Mouse (Mus musculus) intestine, postnatal 0 days (tissue): ENCODE results near the gene Lamtor2. TPM values are rescaled to one million over a fixed set of nuclear protein-coding genes. Genes with fewer than 3 reads are reported as not detected.

Experiments used
- ATAC-seq: fragments of 200-750 bp; cut with Nextera tagmentation; 2 replicates; pipeline ENCODE4 v1.8.0; 2017; ENCODE audit warnings: mild to moderate bottlenecking, moderate TSS enrichment, moderate library complexity
- H3K27ac ChIP-seq: fragments of 300-500 bp; sonication (generic); 2 replicates; pipeline ENCODE4 v1.5.1; 2014; ENCODE audit warnings: mild to moderate bottlenecking, low read depth, low read length, moderate library complexity
- H3K27me3 ChIP-seq: fragments of 300-500 bp; sonication (generic); replicated peaks from 2 replicates; pipeline ENCODE4 v1.6.1; 2014; ENCODE audit warnings: low read length, mixed read lengths; ENCODE audit not compliant: control insufficient read depth, insufficient read depth
- H3K36me3 ChIP-seq: fragments of 300-500 bp; sonication (generic); 2 replicates; pipeline ENCODE4 v1.6.1; 2014; ENCODE audit warnings: mild to moderate bottlenecking, moderate library complexity; ENCODE audit not compliant: control insufficient read depth, insufficient read depth
- H3K4me1 ChIP-seq: fragments of 300-500 bp; sonication (generic); replicated peaks from 2 replicates; pipeline ENCODE4 v1.6.1; 2014; ENCODE audit warnings: antibody characterized with exemption, low read length, mixed read lengths; ENCODE audit not compliant: control insufficient read depth, insufficient read depth
- H3K4me2 ChIP-seq: fragments of 300-500 bp; sonication (generic); replicated peaks from 2 replicates; pipeline ENCODE4 v1.6.1; 2014; ENCODE audit warnings: low read depth, mild to moderate bottlenecking, moderate library complexity
- H3K4me3 ChIP-seq: fragments of 300-500 bp; sonication (generic); 2 replicates; pipeline ENCODE4 v1.5.1; 2014; ENCODE audit warnings: low read depth, low read length
- H3K9ac ChIP-seq: fragments of 300-500 bp; sonication (generic); 2 replicates; pipeline ENCODE4 v1.6.1; 2014; ENCODE audit warnings: mild to moderate bottlenecking, low read depth, low read length
- H3K9me3 ChIP-seq: fragments of 300-500 bp; sonication (generic); 2 replicates; pipeline ENCODE4 v1.6.1; 2016; ENCODE audit warnings: mixed run types; ENCODE audit not compliant: control insufficient read depth
- CTCF ChIP-seq: sonication (generic); IDR thresholded peaks from 2 replicates; pipeline ENCODE4 v1.5.1; 2016; ENCODE audit warnings: low read depth, mild to moderate bottlenecking, control low read depth, antibody characterized with exemption, moderate library complexity
- WGBS: fragments of 180-500 bp; shearing (Covaris S2); extraction: QIAGEN DNeasy Blood & Tissue Kit; methylation state at CpG from one replicate; pipeline ENCODE4 v1.1.7; 2014; 5-methylcytosine and 5-hydroxymethylcytosine counted together
- polyA plus RNA-seq: library from polyadenylated mRNA; unstranded; fragments of >200 nt; fragmentation: Nextera tagmentation; extraction: Ambion mirVana; gene quantifications from 2 replicates; pipeline ENCODE4 v1.2.1, GENCODE M21; 2015

Lamtor2 gene
- polyA plus RNA-seq, 1 experiment from 2014 or later = 171 TPM

GRCm38 (mm10) chr3:88566116-88566515 is 13.2 kb upstream of the Lamtor2 start:
- H3K9me3 ChIP-seq = no peaks in the 10 kb centered on the region
- H3K27ac ChIP-seq = peak overlapping the region; percentile 91
- 68% methylated on average over 3 of the region's 3 CpGs for WGBS
- H3K27me3 ChIP-seq = no peaks in the 10 kb centered on the region
- no peak for TF ChIP-seq CTCF
- peaks cover 3% of the 10 kb centered on the region; the same call in 1 of the 2 replicates for H3K4me1 ChIP-seq
- H3K9ac ChIP-seq = no peak overlapping the region
- H3K36me3 ChIP-seq = peaks cover 59% of the 10 kb centered on the region
- no peak for ATAC-seq
- no peak overlapping the region for H3K4me2 ChIP-seq
- no peak overlapping the region for H3K4me3 ChIP-seq

- 87% methylated on average over 7 of the region's 7 CpGs for WGBS
- no peak overlapping the region for H3K9ac ChIP-seq
- no peaks in the 10 kb centered on the region for H3K27me3 ChIP-seq
- peak overlapping the region; percentile 28; the same call in 1 of the 2 replicates for H3K27ac ChIP-seq
- H3K4me3 ChIP-seq = no peak overlapping the region
- TF ChIP-seq CTCF = no peak
- ATAC-seq = no peak
- no peak overlapping the region for H3K4me2 ChIP-seq
- peaks cover 3% of the 10 kb centered on the region; the same call in 1 of the 2 replicates for H3K4me1 ChIP-seq
- H3K9me3 ChIP-seq = no peaks in the 10 kb centered on the region
- H3K36me3 ChIP-seq = peaks cover 72% of the 10 kb centered on the region
Observed at GRCm38 (mm10) chr3:88563966-88564365, 11.1 kb upstream of the Lamtor2 start.

- Histone ChIP-seq H3K4me3 (no peak overlapping the region), H3K27ac (no peak overlapping the region), H3K9ac (no peak overlapping the region), H3K4me1 (peaks cover 3% of the 10 kb centered on the region; the same call in 1 of the 2 replicates), H3K27me3 (no peaks in the 10 kb centered on the region), H3K4me2 (no peak overlapping the region), H3K36me3 (peaks cover 74% of the 10 kb centered on the region), H3K9me3 (no peaks in the 10 kb centered on the region)
- ATAC-seq = no peak
- WGBS = 68% methylated on average over 4 of the region's 4 CpGs
- no peak for TF ChIP-seq CTCF
Observed at GRCm38 (mm10) chr3:88563442-88563841, 10.6 kb upstream of the Lamtor2 start.

GRCm38 (mm10) chr3:88561989-88562388 is 9.1 kb upstream of the Lamtor2 start:
- Histone ChIP-seq H3K9ac (no peak overlapping the region), H3K4me1 (no peaks in the 10 kb centered on the region), H3K4me3 (no peak overlapping the region), H3K9me3 (no peaks in the 10 kb centered on the region), H3K4me2 (no peak overlapping the region), H3K36me3 (peaks cover 78% of the 10 kb centered on the region), H3K27me3 (no peaks in the 10 kb centered on the region), H3K27ac (no peak overlapping the region)
- ATAC-seq = no peak
- no peak for TF ChIP-seq CTCF
- WGBS = 64% methylated on average over 4 of the region's 4 CpGs

- no peak overlapping the region for H3K27ac ChIP-seq
- no peak overlapping the region for H3K4me3 ChIP-seq
- H3K4me1 ChIP-seq = no peaks in the 10 kb centered on the region
- H3K4me2 ChIP-seq = no peak overlapping the region
- H3K9me3 ChIP-seq = no peaks in the 10 kb centered on the region
- no peak for TF ChIP-seq CTCF
- ATAC-seq = no peak
- WGBS = 96% methylated on average over 9 of the region's 9 CpGs
- no peak overlapping the region for H3K9ac ChIP-seq
- H3K27me3 ChIP-seq = no peaks in the 10 kb centered on the region
- H3K36me3 ChIP-seq = peaks cover 65% of the 10 kb centered on the region
Observed at GRCm38 (mm10) chr3:88559596-88559995, 6.7 kb upstream of the Lamtor2 start.

- ATAC-seq = no peak
- Histone ChIP-seq H3K9ac (no peak overlapping the region), H3K9me3 (no peaks in the 10 kb centered on the region), H3K36me3 (peaks cover 42% of the 10 kb centered on the region), H3K27ac (no peak overlapping the region), H3K4me1 (no peaks in the 10 kb centered on the region), H3K4me3 (no peak overlapping the region), H3K4me2 (no peak overlapping the region), H3K27me3 (no peaks in the 10 kb centered on the region)
- WGBS = 89% methylated on average over 8 of the region's 8 CpGs
- no peak for TF ChIP-seq CTCF
Observed at GRCm38 (mm10) chr3:88556616-88557015, 3.7 kb upstream of the Lamtor2 start.

- Histone ChIP-seq H3K4me1 (no peaks in the 10 kb centered on the region), H3K36me3 (peaks cover 42% of the 10 kb centered on the region), H3K4me2 (no peak overlapping the region), H3K27ac (no peak overlapping the region), H3K27me3 (no peaks in the 10 kb centered on the region), H3K9me3 (no peaks in the 10 kb centered on the region), H3K9ac (no peak overlapping the region), H3K4me3 (no peak overlapping the region)
- WGBS = 89% methylated on average over 6 of the region's 6 CpGs
- TF ChIP-seq CTCF = no peak
- no peak for ATAC-seq
Observed at GRCm38 (mm10) chr3:88555731-88556130, 2.9 kb upstream of the Lamtor2 start.
